Mouse (Mus musculus) limb, embryonic 12.5 days (tissue): Measurements from ENCODE around the gene Adora1. TPM values are rescaled to one million over a fixed set of nuclear protein-coding genes. Genes with fewer than 3 reads are reported as not detected.

Experiments used
- ATAC-seq: fragments of 200-750 bp; cut with Nextera tagmentation; 2 replicates; pipeline ENCODE4 v1.8.0; 2017; ENCODE audit warnings: low read depth, moderate TSS enrichment; ENCODE audit not compliant: insufficient number of reproducible peaks, insufficient read depth, low FRiP score, low TSS enrichment
- H3K27ac ChIP-seq: fragments of 300-500 bp; sonication (generic); 2 replicates; pipeline ENCODE4 v1.5.1; 2016; ENCODE audit warnings: mild to moderate bottlenecking, moderate library complexity
- H3K27me3 ChIP-seq: fragments of 300-500 bp; sonication (generic); 2 replicates; pipeline ENCODE4 v1.6.1; 2016; ENCODE audit warnings: mild to moderate bottlenecking, moderate library complexity
- H3K36me3 ChIP-seq: fragments of 300-500 bp; sonication (generic); 2 replicates; pipeline ENCODE4 v1.6.1; 2016; ENCODE audit warnings: mild to moderate bottlenecking, moderate library complexity
- H3K4me1 ChIP-seq: fragments of 300-500 bp; sonication (generic); replicated peaks from 2 replicates; pipeline ENCODE4 v1.6.1; 2016
- H3K4me2 ChIP-seq: fragments of 300-500 bp; sonication (generic); 2 replicates; pipeline ENCODE4 v1.6.1; 2016; ENCODE audit warnings: mild to moderate bottlenecking, moderate library complexity
- H3K4me3 ChIP-seq: fragments of 300-500 bp; sonication (generic); replicated peaks from 2 replicates; pipeline ENCODE4 v1.5.1; 2016; ENCODE audit warnings: mild to moderate bottlenecking
- H3K9ac ChIP-seq: fragments of 300-500 bp; sonication (generic); replicated peaks from 2 replicates; pipeline ENCODE4 v1.6.1; 2016; ENCODE audit warnings: mild to moderate bottlenecking, moderate library complexity
- H3K9me3 ChIP-seq: fragments of 300-500 bp; sonication (generic); 2 replicates; pipeline ENCODE4 v1.6.1; 2016; ENCODE audit warnings: mild to moderate bottlenecking, moderate library complexity
- WGBS: fragments of 180-500 bp; shearing (Covaris S2); methylation state at CpG from one replicate; pipeline ENCODE4 v1.1.7; 2016; 5-methylcytosine and 5-hydroxymethylcytosine counted together
- polyA plus RNA-seq: library from polyadenylated mRNA; unstranded; fragments of >200 nt; fragmentation: Nextera tagmentation; extraction: Ambion mirVana; gene quantifications from 2 replicates; pipeline ENCODE4 v1.2.1, GENCODE M21; 2016

The Adora1 gene
- polyA plus RNA-seq, 1 experiment from 2014 or later = 1.5 TPM

DNA sequence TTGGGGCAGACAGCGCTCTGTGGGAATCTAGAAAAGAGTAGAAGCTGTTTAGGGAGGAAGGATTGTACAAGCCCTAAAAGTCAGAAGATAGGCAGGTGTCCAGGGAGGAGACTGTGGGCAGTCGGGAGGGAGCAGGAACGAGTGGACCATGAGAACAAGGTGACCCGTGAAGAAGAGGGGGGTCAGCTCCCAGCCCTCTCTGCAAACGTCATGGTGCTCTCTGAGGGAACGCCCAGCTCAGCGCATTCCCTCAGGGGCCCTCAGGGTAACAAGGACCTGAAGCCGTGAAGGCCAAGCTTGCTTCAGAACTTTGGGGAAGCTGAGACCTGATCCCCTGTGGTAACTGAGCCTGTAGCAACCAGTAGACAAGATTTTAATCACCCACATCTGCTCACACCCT, 85.2 kb downstream of the Adora1 start:
- Histone ChIP-seq H3K4me3 (no peak overlapping the region), H3K9ac (no peak overlapping the region), H3K9me3 (no peaks in the 10 kb centered on the region), H3K27ac (no peak overlapping the region), H3K27me3 (peaks cover 4% of the 10 kb centered on the region; the same call in 1 of the 2 replicates), H3K4me1 (0 out of 2 replicates have a peak, but pooled peaks cover 2% of the 10 kb centered on the region), H3K36me3 (no peaks in the 10 kb centered on the region), H3K4me2 (no peak overlapping the region)
- ATAC-seq = no peak
- 68% methylated on average over 8 of the region's 8 CpGs for WGBS

Other genes with a start within 250 kb of the Adora1 start
- gene Fmod, start 198.2 kb downstream of the Adora1 start, polyA plus RNA-seq = 12.6 and 14.8 TPM in 2 replicates
- 26.7 and 28.1 TPM in 2 replicates for gene Btg2, start 156.3 kb downstream of the Adora1 start, polyA plus RNA-seq
- not detected in 2 replicates for gene Chit1, start 124.2 kb downstream of the Adora1 start, polyA plus RNA-seq
- 4.3 and 4.4 TPM in 2 replicates for gene Chil1, start 53.3 kb downstream of the Adora1 start, polyA plus RNA-seq
- gene Mybph, start 42.0 kb downstream of the Adora1 start, polyA plus RNA-seq = 38.8 and 41.9 TPM in 2 replicates
- 108 and 119 TPM in 2 replicates for gene Myog, start 54.6 kb upstream of the Adora1 start, polyA plus RNA-seq
- gene Ppfia4, start 97.5 kb upstream of the Adora1 start, polyA plus RNA-seq = 6.5 and 6.7 TPM in 2 replicates
- gene Tmem183a, start 126.5 kb upstream of the Adora1 start, polyA plus RNA-seq = 96.6 and 99.3 TPM in 2 replicates
- not detected in 2 replicates for gene 4933406M09Rik, start 150.5 kb upstream of the Adora1 start, polyA plus RNA-seq
- 42.6 and 44.0 TPM in 2 replicates for gene Cyb5r1, start 170.1 kb upstream of the Adora1 start, polyA plus RNA-seq
- gene Adipor1, start 179.9 kb upstream of the Adora1 start, polyA plus RNA-seq = 80.7 and 86.4 TPM in 2 replicates
- gene Klhl12, start 220.1 kb upstream of the Adora1 start, polyA plus RNA-seq = 35.0 and 37.8 TPM in 2 replicates